Mouse (Mus musculus) lung, postnatal 25 days (tissue): ENCODE measurements at regions not wholly inside any gene's neighbourhood (a gene's known extent, or its start where the extent isn't known, plus 50 kb on each side); places are given as distances from the start of the nearest gene placed in this dataset.

Experiments used
- DNase-seq: peaks from one replicate; pipeline ENCODE4 v3.0.0; 2022; ENCODE audit warnings: low spot score

- no peak for DNase-seq
Measured at GRCm38 (mm10) chr10:98651599-98651998, 262.6 kb upstream of the Atp2b1 start.

GRCm38 (mm10) chr10:98652084-98652483, 262.1 kb upstream of the Atp2b1 start:
- no peak for DNase-seq

GRCm38 (mm10) chr10:98660747-98661146, 253.5 kb upstream of the Atp2b1 start:
- peak; percentile 62 for DNase-seq

GRCm38 (mm10) chr10:98665936-98666505, 248.2 kb upstream of the Atp2b1 start:
- DNase-seq, result no peak

- DNase-seq, result no peak
Measured at GRCm38 (mm10) chr10:98667728-98668127, 246.5 kb upstream of the Atp2b1 start.

- DNase-seq, result peak; percentile 34
Measured at GRCm38 (mm10) chr10:98674131-98674530, 240.1 kb upstream of the Atp2b1 start.

GRCm38 (mm10) chr10:98676907-98677306, 237.3 kb upstream of the Atp2b1 start:
- DNase-seq, result no peak

- no peak for DNase-seq
Measured at GRCm38 (mm10) chr10:98678234-98678633, 236.0 kb upstream of the Atp2b1 start.

GRCm38 (mm10) chr10:98682436-98682835, 231.8 kb upstream of the Atp2b1 start:
- no peak for DNase-seq

- DNase-seq, result peak; percentile 71
Measured at GRCm38 (mm10) chr10:98684195-98684594, 230.0 kb upstream of the Atp2b1 start.

GRCm38 (mm10) chr10:98684707-98685106, 229.5 kb upstream of the Atp2b1 start:
- DNase-seq, result no peak

GRCm38 (mm10) chr10:98685739-98686138, 228.5 kb upstream of the Atp2b1 start:
- no peak for DNase-seq

GRCm38 (mm10) chr10:98686370-98686769, 227.8 kb upstream of the Atp2b1 start:
- DNase-seq, result no peak

GRCm38 (mm10) chr10:98691816-98692215, 222.4 kb upstream of the Atp2b1 start:
- no peak for DNase-seq

- DNase-seq, result no peak
Measured at GRCm38 (mm10) chr10:98694690-98695370, 219.4 kb upstream of the Atp2b1 start.

- DNase-seq, result no peak
Measured at GRCm38 (mm10) chr10:98695371-98695725, 218.9 kb upstream of the Atp2b1 start.

GRCm38 (mm10) chr10:98697866-98698265, 216.3 kb upstream of the Atp2b1 start:
- DNase-seq, result no peak

- DNase-seq, result peak; percentile 39
Measured at GRCm38 (mm10) chr10:98699579-98699978, 214.6 kb upstream of the Atp2b1 start.

- no peak for DNase-seq
Measured at GRCm38 (mm10) chr10:98700407-98700806, 213.8 kb upstream of the Atp2b1 start.

GRCm38 (mm10) chr10:98701285-98701684, 212.9 kb upstream of the Atp2b1 start:
- no peak for DNase-seq

- no peak for DNase-seq
Measured at GRCm38 (mm10) chr10:98702470-98703215, 211.6 kb upstream of the Atp2b1 start.

- DNase-seq, result no peak
Measured at GRCm38 (mm10) chr10:98703642-98704293, 210.4 kb upstream of the Atp2b1 start.

GRCm38 (mm10) chr10:98704559-98704958, 209.6 kb upstream of the Atp2b1 start:
- peak; percentile 76 for DNase-seq
